Mouse (Mus musculus): ENCODE results near the gene Olfr665.
"Not testable (repeated sequence)": the region's sequence is repeated elsewhere in the genome, so short reads cannot be mapped to it uniquely, and the experiment has no call there.

Olfr665 gene

GRCm38 (mm10) chr7:104877731-104878130 lies at the start of gene Olfr665:
Gene Olfr665, plus strand, starts transcription at chr7:104878031.
- DNase-seq (ENCODE audit: low read depth, low spot score): no peak

- DNase-seq (ENCODE audit: low read depth, low spot score): no peak
These were observed 35.3 kb upstream of the Olfr665 start, which contains the start of gene Usp17lb for GRCm38 (mm10) chr7:104842503-104842902. Gene Usp17lb, minus strand, starts transcription at chr7:104842603.

GRCm38 (mm10) chr7:104843731-104844287 lies 34.0 kb upstream of the Olfr665 start:
- DNase-seq (ENCODE audit: low read depth, low spot score): no peak

- not testable (repeated sequence) for DNase-seq (ENCODE audit: low read depth, low spot score)
These were observed 26.3 kb upstream of the Olfr665 start for GRCm38 (mm10) chr7:104851546-104851945.

- no peak for DNase-seq (ENCODE audit: low read depth, low spot score)
These were observed 22.5 kb upstream of the Olfr665 start for GRCm38 (mm10) chr7:104855248-104855750.

DNA sequence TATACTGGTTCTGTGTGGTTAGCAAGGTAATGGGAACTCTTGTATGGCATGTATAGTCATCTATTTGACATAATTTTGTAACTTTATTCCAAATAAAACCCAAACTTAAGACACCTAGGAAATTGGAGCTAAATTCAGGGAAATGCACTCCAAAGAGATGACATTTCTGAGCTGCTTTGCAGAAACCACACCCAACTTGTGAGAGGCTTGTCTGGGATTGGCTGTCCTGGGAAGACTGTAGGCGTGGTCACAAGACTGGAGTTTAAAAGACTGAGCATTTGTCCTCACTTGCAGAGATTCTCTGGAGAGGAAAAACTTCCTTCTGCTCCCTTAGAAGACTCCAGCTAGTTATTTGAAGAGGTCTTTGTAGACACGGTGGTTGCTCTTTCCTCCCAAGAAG lies 21.1 kb upstream of the Olfr665 start, which contains the start of gene Usp17la:
Gene Usp17la (plus strand): TSS at position 301 of the 400 bp plus-strand sequence.
- DNase-seq (ENCODE audit: low read depth, low spot score): not testable (repeated sequence)

DNA sequence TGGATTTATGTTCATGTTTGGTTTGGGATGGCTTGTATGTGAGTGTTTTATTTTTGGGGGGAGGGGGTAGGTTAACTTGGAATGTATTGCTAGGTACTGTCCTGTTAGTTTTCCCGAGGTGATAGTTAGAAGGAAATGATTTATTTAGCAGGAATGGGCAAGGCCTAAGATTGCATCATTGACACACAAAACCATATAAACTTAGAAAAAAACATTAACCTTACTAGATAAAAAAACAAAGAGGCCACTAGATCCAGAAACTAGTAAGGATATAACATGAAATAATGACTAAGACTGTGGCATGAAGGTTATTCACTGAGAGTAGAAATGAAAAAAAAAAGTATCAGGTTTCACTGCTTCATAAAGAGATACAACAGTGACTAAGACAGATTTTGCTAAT lies 20.1 kb upstream of the Olfr665 start:
- DNase-seq (ENCODE audit: low read depth, low spot score): no peak

GRCm38 (mm10) chr7:104861381-104861780 lies 16.4 kb upstream of the Olfr665 start:
- no peak for DNase-seq (ENCODE audit: low read depth, low spot score)

DNA sequence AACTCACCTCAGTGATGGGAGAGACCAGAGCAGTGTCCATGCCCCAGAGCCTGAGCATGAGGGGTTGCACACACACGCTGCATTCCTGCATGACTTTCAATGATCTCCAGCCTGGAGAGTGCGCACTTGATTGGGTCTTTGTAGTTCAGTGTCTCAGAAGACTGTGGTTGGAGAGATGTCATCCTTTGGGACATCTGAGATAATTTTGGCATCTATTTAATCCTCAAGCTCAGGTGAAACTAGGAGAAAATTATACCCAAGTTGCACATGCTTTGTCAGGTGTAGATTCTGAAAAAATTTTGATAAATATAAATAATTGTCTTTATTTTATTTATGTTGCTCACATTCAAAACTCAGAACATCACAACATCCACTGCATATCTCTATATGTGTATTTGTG lies 18.0 kb downstream of the Olfr665 start, which contains the start of gene Olfr666:
Gene Olfr666 (minus strand): TSS at position 101 of the 400 bp plus-strand sequence.
- no peak for DNase-seq (ENCODE audit: low read depth, low spot score)

- no peak for DNase-seq (ENCODE audit: low read depth, low spot score)
These were observed 43.6 kb downstream of the Olfr665 start, which contains the start of gene Olfr667 for GRCm38 (mm10) chr7:104921382-104921781. Gene Olfr667, minus strand, starts transcription at chr7:104921482.

DNA sequence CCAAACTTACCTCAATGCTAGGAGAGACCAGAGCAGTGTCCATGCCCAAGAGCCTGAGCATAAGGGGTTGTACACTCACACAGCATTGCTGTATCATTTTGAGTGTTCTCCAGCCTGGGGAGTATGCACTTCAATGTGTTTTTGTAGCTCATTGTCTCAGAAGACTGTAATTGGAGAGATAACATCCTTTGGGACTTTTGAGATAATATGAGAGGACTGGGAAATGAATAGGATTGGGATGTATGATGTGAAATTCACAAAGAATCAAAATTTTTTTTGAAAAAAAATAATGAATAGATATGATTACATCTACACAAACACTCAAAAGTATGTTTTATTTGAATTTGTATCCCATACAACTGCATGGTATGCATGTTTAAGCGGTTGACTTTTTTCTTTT lies 50.1 kb downstream of the Olfr665 start, which contains the start of gene Olfr668:
Gene Olfr668 (minus strand): TSS at position 101 of the 400 bp plus-strand sequence.
- DNase-seq (ENCODE audit: low read depth, low spot score): no peak
